Mouse (Mus musculus): ENCODE results near the gene 5330417C22Rik. TPM values are rescaled to one million over a fixed set of nuclear protein-coding genes. Genes with fewer than 3 reads are reported as not detected.
A peak's percentile ranks its signal among the peaks of the same experiment; 100 is the strongest.
"Not testable (repeated sequence)": the region's sequence is repeated elsewhere in the genome, so short reads cannot be mapped to it uniquely, and the experiment has no call there.

Gene 5330417C22Rik
- 1.2 and 9.5 TPM in 2 replicates for polyA plus RNA-seq (2014; fragmentation: Nextera tagmentation; extraction: Ambion mirVana)

DNA sequence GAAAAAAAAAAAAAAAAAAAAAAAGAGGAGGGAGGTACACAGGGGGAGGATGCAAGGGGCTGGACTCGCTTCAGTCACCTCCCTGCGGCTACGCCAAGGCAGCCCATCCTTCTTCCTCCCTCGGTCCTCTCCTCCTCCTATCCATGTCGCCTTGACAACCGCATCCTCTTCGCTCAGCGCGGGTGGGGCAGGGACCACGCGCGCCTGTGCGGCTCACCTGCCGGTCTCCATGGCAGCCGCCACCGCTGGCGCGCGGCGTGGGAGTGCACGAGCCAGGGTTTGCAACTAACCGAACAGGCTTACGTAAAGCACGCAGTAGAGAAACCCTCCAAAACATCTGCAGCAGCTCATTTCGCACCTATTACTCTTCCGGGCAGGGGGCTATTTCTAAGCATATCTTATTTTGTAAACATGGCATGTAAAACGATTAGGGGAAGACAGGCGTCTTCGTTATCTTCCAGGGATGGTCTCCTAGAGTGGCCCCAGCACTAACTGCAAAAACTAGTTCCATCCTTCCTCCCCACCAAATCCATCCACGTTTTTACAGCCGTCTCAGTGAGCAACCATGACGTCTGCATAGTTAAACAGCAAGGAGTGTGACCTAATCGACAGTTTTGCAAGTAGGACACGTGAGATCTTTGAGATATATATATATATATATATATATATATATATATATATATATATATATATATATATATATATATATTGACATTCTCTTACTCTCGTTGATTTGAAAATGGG lies at the start of gene 5330417C22Rik:
Gene 5330417C22Rik, minus strand, starts transcription at position 20 of the 744 bp plus-strand sequence.
- H3K9me3 ChIP-seq (ENCODE audit: control insufficient read depth, low read length) = no peaks in the 10 kb centered on the region
- H3K27me3 ChIP-seq (replicated peaks; ENCODE audit: control insufficient read depth, insufficient read depth, low read length) = peaks cover 19% of the 10 kb centered on the region
- H3K4me3 ChIP-seq (ENCODE audit: low read depth, low read length) = peak within 1 kb of the TSS; percentile 38
- H3K9ac ChIP-seq (ENCODE audit: low read length) = no peak within 1 kb of the TSS
- H3K27ac ChIP-seq (ENCODE audit: low read depth) = no peak within 1 kb of the TSS
- no peaks in the 10 kb centered on the region for H3K36me3 ChIP-seq (ENCODE audit: control insufficient read depth, insufficient read depth, low read length)
- peak within 1 kb of the TSS; percentile 65 for H3K4me2 ChIP-seq (ENCODE audit: low read length)
- peak; percentile 68 for ATAC-seq (replicated peaks; ENCODE audit: low FRiP score, low TSS enrichment, low read depth)
- peak; percentile 72 for DNase-seq (ENCODE audit: low spot score)
- under 1% methylated on average over 35 of the region's 35 CpGs for WGBS
- peaks cover 7% of the 10 kb centered on the region; the same call in 1 of the 2 replicates for H3K4me1 ChIP-seq (replicated peaks; ENCODE audit: control insufficient read depth, insufficient read depth, low read length)

DNA sequence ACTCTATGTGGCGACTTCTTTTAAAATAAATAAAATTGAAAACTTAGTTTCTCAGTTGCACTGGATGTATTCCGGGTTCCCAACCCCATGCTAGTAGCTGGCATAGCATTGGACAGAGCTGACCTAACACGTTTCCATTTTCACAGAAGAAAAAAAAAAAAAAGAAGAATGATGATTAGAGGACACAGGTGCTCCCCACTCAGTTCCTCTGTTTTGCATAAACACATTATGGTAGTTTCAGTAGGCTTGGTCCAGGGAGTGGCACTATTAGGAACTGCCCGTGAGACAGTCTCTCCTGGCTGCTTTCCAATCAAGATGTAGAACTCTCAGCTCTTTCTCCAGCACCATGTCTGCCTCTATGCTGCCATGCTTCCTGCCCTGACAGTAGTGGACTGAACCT lies 48.2 kb upstream of the 5330417C22Rik start:
- Histone ChIP-seq H3K4me3 (ENCODE audit: low read depth, low read length) (no peak overlapping the region), H3K36me3 (ENCODE audit: control insufficient read depth, insufficient read depth, low read length) (0 out of 2 replicates have a peak, but pooled peaks cover under 1% of the 10 kb centered on the region), H3K4me2 (ENCODE audit: low read length) (no peak overlapping the region), H3K27me3 (replicated peaks; ENCODE audit: control insufficient read depth, insufficient read depth, low read length) (no peaks in the 10 kb centered on the region), H3K4me1 (replicated peaks; ENCODE audit: control insufficient read depth, insufficient read depth, low read length) (no peaks in the 10 kb centered on the region), H3K9me3 (ENCODE audit: control insufficient read depth, low read length) (no peaks in the 10 kb centered on the region), H3K9ac (ENCODE audit: low read length) (no peak overlapping the region), H3K27ac (ENCODE audit: low read depth) (no peak overlapping the region)
- ATAC-seq (replicated peaks; ENCODE audit: low FRiP score, low TSS enrichment, low read depth) (no peak), DNase-seq (ENCODE audit: low spot score) (no peak)
- WGBS = 75% methylated on average over 4 of the region's 4 CpGs

DNA sequence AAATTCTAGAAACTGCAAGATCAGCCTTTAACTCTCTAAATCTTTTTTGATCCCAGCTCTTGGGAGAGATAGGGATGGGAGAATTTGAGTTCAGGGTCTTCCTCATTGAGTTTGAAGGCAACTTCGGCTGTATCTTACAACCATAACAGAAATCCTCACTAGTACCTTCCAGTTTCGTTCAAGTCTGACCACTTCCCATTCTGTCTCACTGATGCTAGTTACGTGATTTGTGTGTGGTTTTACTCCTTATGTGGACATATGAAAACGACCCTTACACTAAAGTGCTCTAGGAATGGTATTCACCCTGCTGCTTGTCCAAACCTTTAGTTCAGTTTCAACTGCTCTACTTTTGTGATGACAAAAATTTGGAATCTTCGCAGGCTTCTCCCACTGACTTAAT lies 37.7 kb upstream of the 5330417C22Rik start:
- Histone ChIP-seq H3K27me3 (replicated peaks; ENCODE audit: control insufficient read depth, insufficient read depth, low read length) (no peaks in the 10 kb centered on the region), H3K27ac (ENCODE audit: low read depth) (no peak overlapping the region), H3K9me3 (ENCODE audit: control insufficient read depth, low read length) (no peaks in the 10 kb centered on the region), H3K9ac (ENCODE audit: low read length) (no peak overlapping the region), H3K36me3 (ENCODE audit: control insufficient read depth, insufficient read depth, low read length) (peaks cover 8% of the 10 kb centered on the region), H3K4me1 (replicated peaks; ENCODE audit: control insufficient read depth, insufficient read depth, low read length) (peaks cover 8% of the 10 kb centered on the region; the same call in 1 of the 2 replicates), H3K4me3 (ENCODE audit: low read depth, low read length) (no peak overlapping the region), H3K4me2 (ENCODE audit: low read length) (no peak overlapping the region)
- WGBS = 86% methylated on average over 5 of the region's 5 CpGs
- DNase-seq (ENCODE audit: low spot score) (no peak), ATAC-seq (replicated peaks; ENCODE audit: low FRiP score, low TSS enrichment, low read depth) (no peak)

DNA sequence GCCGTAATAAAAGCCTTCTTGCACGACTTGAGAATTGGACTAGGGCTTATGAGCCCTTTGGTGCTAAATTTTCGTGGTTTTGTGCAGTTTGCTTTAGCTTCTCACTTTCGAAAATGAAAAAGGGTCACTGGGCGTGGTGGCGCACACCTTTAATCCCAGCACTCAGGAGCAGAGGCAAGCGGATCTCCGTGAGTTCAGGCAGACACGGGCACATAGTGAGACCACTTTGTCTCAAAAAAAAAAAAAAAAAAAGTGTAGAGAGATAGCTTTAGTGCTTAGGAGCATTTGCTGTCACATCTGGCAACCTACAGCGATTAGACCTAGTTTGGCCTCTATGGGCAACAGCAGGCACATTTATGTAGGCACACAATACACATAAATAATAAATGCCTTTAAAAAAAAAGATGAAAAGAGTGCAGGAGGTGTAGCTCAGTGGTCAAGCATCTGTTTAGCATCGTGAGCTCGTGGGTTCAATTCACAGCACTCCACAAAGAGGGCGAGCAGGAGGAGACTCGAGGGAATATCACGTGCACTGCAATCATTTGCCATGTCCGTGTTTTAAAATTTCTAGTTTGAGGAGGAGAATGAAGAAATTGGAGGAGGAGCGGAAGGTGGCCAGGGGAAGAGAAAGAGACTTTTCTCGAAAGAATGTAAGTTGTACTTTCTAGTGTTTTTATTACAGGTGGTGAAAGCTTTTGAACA lies 36.1 kb upstream of the 5330417C22Rik start:
- H3K27ac ChIP-seq (ENCODE audit: low read depth) = no peak overlapping the region
- WGBS = 49% methylated on average over 18 of the region's 18 CpGs

DNA sequence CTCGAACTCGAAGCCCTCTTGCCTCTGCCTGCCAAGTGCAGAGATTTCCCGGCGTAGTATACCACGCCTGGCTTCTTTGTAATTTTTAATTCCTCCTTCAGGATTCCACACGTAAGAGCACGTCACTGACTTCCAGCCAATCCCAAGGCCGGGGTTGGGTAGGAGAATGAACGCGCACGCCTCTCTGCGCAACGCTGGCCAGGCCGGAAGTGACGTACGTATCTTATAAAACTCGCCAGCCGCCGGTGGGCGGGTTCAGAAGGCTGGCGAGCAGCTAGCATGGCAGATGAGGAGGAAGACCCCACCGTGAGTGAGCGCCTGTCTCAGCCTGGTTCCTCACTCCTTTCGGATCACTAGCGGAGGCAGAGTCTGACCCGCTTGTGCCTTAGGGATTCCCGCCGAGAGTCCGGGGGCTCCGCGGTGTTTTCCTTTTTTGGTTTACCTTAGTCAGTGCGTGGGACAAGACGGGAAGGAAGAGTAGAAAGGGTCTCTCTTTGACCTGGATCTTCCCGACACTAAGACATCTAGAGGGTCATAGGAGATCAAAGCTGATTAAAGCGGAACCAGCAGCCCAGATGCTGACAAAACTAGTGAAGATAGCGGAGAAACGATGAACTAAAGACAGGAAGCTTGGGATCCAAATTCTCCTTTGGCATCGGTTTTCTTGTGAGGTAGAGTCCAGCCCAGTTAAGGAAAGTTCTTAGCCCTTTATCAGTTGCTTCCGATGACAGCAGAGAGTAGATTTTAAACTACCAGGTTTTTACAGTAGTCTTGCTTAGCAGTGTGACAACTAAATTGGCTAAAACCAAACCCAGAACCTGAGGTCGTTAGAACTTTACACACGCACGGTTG lies 35.3 kb upstream of the 5330417C22Rik start, which contains the start of gene Taf13:
Gene Taf13, plus strand, starts transcription at position 256 of the 852 bp plus-strand sequence.
- Histone ChIP-seq H3K36me3 (ENCODE audit: control insufficient read depth, insufficient read depth, low read length) (no peaks in the 10 kb centered on the region), H3K9me3 (ENCODE audit: control insufficient read depth, low read length) (no peaks in the 10 kb centered on the region), H3K27ac (ENCODE audit: low read depth) (peak within 1 kb of the TSS; percentile 76), H3K9ac (ENCODE audit: low read length) (peak within 1 kb of the TSS; percentile 71), H3K4me3 (ENCODE audit: low read depth, low read length) (peak within 1 kb of the TSS; percentile 73), H3K4me1 (replicated peaks; ENCODE audit: control insufficient read depth, insufficient read depth, low read length) (peaks cover 8% of the 10 kb centered on the region; the same call in 1 of the 2 replicates), H3K27me3 (replicated peaks; ENCODE audit: control insufficient read depth, insufficient read depth, low read length) (no peaks in the 10 kb centered on the region), H3K4me2 (ENCODE audit: low read length) (peak within 1 kb of the TSS; percentile 61)
- DNase-seq (ENCODE audit: low spot score) (peak; percentile 96), ATAC-seq (replicated peaks; ENCODE audit: low FRiP score, low TSS enrichment, low read depth) (peak; percentile 98)
- 2% methylated on average over 42 of the region's 42 CpGs for WGBS

More for the DNA sequence above, 36.1 kb upstream of the 5330417C22Rik start:
- H3K36me3 ChIP-seq (ENCODE audit: control insufficient read depth, insufficient read depth, low read length) = no peaks in the 10 kb centered on the region
- peak overlapping the region; percentile 73 for H3K4me3 ChIP-seq (ENCODE audit: low read depth, low read length)
- H3K9me3 ChIP-seq (ENCODE audit: control insufficient read depth, low read length) = no peaks in the 10 kb centered on the region
- H3K27me3 ChIP-seq (replicated peaks; ENCODE audit: control insufficient read depth, insufficient read depth, low read length) = no peaks in the 10 kb centered on the region
- ATAC-seq (replicated peaks; ENCODE audit: low FRiP score, low TSS enrichment, low read depth) (no peak), DNase-seq (ENCODE audit: low spot score) (no peak)
- peak overlapping the region; percentile 61 for H3K4me2 ChIP-seq (ENCODE audit: low read length)
- peaks cover 8% of the 10 kb centered on the region; the same call in 1 of the 2 replicates for H3K4me1 ChIP-seq (replicated peaks; ENCODE audit: control insufficient read depth, insufficient read depth, low read length)
- H3K9ac ChIP-seq (ENCODE audit: low read length) = peak overlapping the region; percentile 71

DNA sequence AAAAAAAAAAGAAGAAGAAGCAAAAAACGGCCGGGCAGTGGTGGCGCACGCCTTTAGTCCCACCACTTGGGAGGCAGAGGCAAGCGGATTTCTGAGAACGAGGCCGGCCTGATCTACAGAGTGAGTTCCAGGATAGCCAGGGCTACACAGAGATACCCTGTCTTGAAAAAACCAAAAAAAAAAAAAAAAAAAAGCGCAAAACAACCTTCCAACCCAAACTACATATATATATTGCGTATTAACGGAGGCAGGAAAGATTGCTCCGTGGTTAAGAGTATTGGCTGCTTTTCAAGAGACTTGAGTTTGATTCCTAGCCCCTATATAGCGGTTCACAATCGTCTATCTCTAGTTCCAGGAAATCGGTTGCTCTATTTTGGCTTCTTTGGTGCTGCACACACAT lies 34.5 kb upstream of the 5330417C22Rik start:
- ATAC-seq (replicated peaks; ENCODE audit: low FRiP score, low TSS enrichment, low read depth) (0 out of 2 replicates have a peak, but pooled peaks have one; percentile 0), DNase-seq (ENCODE audit: low spot score) (no peak)
- Histone ChIP-seq H3K4me3 (ENCODE audit: low read depth, low read length) (peak overlapping the region; percentile 73; the same call in 1 of the 2 replicates), H3K4me2 (ENCODE audit: low read length) (peak overlapping the region; percentile 47), H3K9me3 (ENCODE audit: control insufficient read depth, low read length) (no peaks in the 10 kb centered on the region), H3K36me3 (ENCODE audit: control insufficient read depth, insufficient read depth, low read length) (no peaks in the 10 kb centered on the region), H3K27me3 (replicated peaks; ENCODE audit: control insufficient read depth, insufficient read depth, low read length) (no peaks in the 10 kb centered on the region), H3K9ac (ENCODE audit: low read length) (no peak overlapping the region), H3K4me1 (replicated peaks; ENCODE audit: control insufficient read depth, insufficient read depth, low read length) (peaks cover 8% of the 10 kb centered on the region; the same call in 1 of the 2 replicates), H3K27ac (ENCODE audit: low read depth) (no peak overlapping the region)
- WGBS = 83% methylated on average over 14 of the region's 14 CpGs

DNA sequence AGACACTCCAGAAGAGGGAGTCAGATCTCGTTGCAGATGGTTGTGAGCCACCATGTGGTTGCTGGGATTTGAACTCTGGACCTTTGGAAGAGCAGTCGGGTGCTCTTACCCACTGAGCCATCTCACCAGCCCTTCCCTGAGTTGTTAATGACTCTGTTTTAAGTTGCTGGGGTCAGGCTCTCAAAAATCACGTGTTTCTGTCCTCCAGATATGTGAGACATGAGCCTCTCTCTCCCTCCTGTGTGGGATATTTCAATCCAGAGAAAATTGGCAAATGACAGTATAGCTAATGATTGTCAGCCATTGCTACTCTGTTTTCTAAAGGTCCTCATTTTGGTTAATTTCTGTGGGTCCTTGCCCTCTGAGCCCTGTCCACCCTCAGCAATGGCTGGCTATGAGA lies 33.3 kb upstream of the 5330417C22Rik start:
- H3K27me3 ChIP-seq (replicated peaks; ENCODE audit: control insufficient read depth, insufficient read depth, low read length); H3K4me3 ChIP-seq (ENCODE audit: low read depth, low read length); H3K9ac ChIP-seq (ENCODE audit: low read length); H3K4me2 ChIP-seq (ENCODE audit: low read length); H3K4me1 ChIP-seq (replicated peaks; ENCODE audit: control insufficient read depth, insufficient read depth, low read length); H3K36me3 ChIP-seq (ENCODE audit: control insufficient read depth, insufficient read depth, low read length); DNase-seq (ENCODE audit: low spot score); H3K27ac ChIP-seq (ENCODE audit: low read depth); H3K9me3 ChIP-seq (ENCODE audit: control insufficient read depth, low read length); ATAC-seq (replicated peaks; ENCODE audit: low FRiP score, low TSS enrichment, low read depth): not testable (repeated sequence)
- 48% methylated on average over 2 of the region's 3 CpGs for WGBS
